Mouse (Mus musculus) ovary, postnatal 10 days (tissue): ENCODE measurements around the gene Plcb4.

Source experiments
- DNase-seq: peaks from one replicate; pipeline ENCODE4 v3.0.0; 2022; ENCODE audit warnings: low spot score

Plcb4 gene

GRCm38 (mm10) chr2:135855890-135856490 is 197.2 kb downstream of the Plcb4 start:
- DNase-seq: no peak

- no peak for DNase-seq
These were observed 198.0 kb downstream of the Plcb4 start for GRCm38 (mm10) chr2:135856826-135857225.

GRCm38 (mm10) chr2:135861531-135862488 is 203.0 kb downstream of the Plcb4 start:
- DNase-seq: no peak

GRCm38 (mm10) chr2:135862489-135863390 is 203.9 kb downstream of the Plcb4 start:
- no peak for DNase-seq

GRCm38 (mm10) chr2:135863391-135864076 is 204.7 kb downstream of the Plcb4 start:
- no peak for DNase-seq

- DNase-seq: no peak
These were observed 207.6 kb downstream of the Plcb4 start for GRCm38 (mm10) chr2:135866421-135866820.

- no peak for DNase-seq
These were observed 208.0 kb downstream of the Plcb4 start for GRCm38 (mm10) chr2:135866838-135867237.

GRCm38 (mm10) chr2:135869637-135870036 is 210.8 kb downstream of the Plcb4 start:
- DNase-seq: no peak

GRCm38 (mm10) chr2:135873146-135873545 is 214.3 kb downstream of the Plcb4 start:
- no peak for DNase-seq

- DNase-seq: no peak
These were observed 214.9 kb downstream of the Plcb4 start for GRCm38 (mm10) chr2:135873761-135874160.

- DNase-seq: no peak
These were observed 216.7 kb downstream of the Plcb4 start for GRCm38 (mm10) chr2:135875549-135875948.

GRCm38 (mm10) chr2:135879356-135879755 is 220.5 kb downstream of the Plcb4 start:
- DNase-seq: no peak

GRCm38 (mm10) chr2:135880269-135880760 is 221.5 kb downstream of the Plcb4 start:
- no peak for DNase-seq

GRCm38 (mm10) chr2:135883359-135883758 is 224.5 kb downstream of the Plcb4 start:
- DNase-seq: no peak

- DNase-seq: no peak
These were observed 225.8 kb downstream of the Plcb4 start for GRCm38 (mm10) chr2:135884534-135885180.

GRCm38 (mm10) chr2:135885607-135886006 is 226.8 kb downstream of the Plcb4 start:
- no peak for DNase-seq

GRCm38 (mm10) chr2:135886081-135886679 is 227.4 kb downstream of the Plcb4 start:
- DNase-seq: no peak

GRCm38 (mm10) chr2:135887805-135888204 is 229.0 kb downstream of the Plcb4 start:
- DNase-seq: no peak

- DNase-seq: no peak
These were observed 229.4 kb downstream of the Plcb4 start for GRCm38 (mm10) chr2:135888206-135888605.

- DNase-seq: no peak
These were observed 230.0 kb downstream of the Plcb4 start for GRCm38 (mm10) chr2:135888767-135889166.
